Mouse (Mus musculus) liver, postnatal 0 days (tissue): ENCODE data around the gene Rgs12.

Experiments
- CTCF ChIP-seq: sonication (generic); IDR thresholded peaks from 2 replicates; pipeline ENCODE4 v1.5.1; 2016; ENCODE audit warnings: antibody characterized with exemption, low read depth
- EP300 ChIP-seq: IDR thresholded peaks from 2 replicates; pipeline ENCODE4 v1.6.1; 2016; ENCODE audit warnings: antibody characterized with exemption, low read depth, mild to moderate bottlenecking

DNA sequence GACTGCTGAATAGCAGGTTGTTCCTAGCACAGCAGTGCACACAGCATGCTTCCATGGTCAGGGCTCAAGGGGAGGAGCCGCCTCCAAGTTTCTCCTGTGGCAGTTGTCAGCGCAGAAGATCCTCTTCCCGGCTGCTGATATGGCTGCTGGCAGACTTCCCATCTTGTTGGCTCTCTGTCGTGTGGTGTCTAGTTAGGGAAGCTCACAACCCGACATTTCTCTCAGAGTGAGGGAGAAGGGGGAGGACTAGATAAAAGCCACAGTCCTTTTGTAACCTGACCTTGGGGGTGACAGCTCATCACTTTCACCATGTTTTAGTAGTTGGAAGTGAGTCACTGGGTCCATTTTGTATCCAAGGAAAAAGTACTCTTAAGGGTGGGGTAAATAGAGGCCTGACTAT lies 6.4 kb downstream of the Rgs12 start:
- TF ChIP-seq EP300 (no peak), CTCF (no peak)
